Mouse (Mus musculus): ENCODE results near the gene Thsd7b.

DNA sequence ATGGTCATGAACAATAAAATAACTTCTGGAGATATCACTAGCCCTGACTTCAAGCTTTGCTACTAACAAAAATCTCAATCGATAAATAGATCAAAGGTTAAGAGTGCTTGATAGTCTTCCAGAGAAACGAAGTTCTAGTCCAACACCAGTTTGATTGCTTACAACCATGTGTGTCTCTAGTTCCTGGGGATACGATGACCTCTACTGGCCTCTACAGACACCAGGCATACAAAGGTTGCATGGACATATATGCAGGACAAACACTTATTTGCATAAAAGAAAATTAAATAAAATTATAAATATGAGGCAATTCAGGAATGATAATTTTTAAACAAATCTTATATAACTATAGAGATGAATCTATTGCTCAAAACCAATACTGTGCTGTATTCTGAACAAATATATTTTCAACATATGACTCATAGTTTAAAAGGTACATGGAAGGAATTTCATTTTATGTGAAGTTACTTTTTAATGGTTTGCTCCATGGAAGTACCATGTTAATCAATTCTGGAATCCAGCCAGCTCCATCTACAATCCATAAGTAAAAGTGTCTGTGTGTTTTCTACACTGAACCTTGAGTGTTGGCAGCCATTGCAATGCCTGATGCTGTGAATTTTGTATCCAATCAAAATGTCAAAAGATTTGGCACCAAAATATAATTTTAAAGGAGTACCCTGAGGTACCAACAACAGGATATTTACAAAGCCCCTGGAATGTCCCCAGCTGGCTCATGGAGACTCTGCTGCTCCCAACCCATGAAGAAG is 793.3 kb downstream of the Thsd7b start:
- TF ChIP-seq POLR2A (IDR thresholded peaks at IDR 0.05; ENCODE audit: borderline replicate concordance, low read depth, low read length) (no peak), CTCF (IDR thresholded peaks at IDR 0.05; ENCODE audit: low read depth, low read length) (no peak)
